Mouse (Mus musculus): ENCODE results near the gene Wfdc1. TPM values are rescaled to one million over a fixed set of nuclear protein-coding genes. Genes with fewer than 3 reads are reported as not detected.

Wfdc1 gene
- polyA plus RNA-seq, 1 experiment from 2014 or later, result 1.7 TPM

DNA sequence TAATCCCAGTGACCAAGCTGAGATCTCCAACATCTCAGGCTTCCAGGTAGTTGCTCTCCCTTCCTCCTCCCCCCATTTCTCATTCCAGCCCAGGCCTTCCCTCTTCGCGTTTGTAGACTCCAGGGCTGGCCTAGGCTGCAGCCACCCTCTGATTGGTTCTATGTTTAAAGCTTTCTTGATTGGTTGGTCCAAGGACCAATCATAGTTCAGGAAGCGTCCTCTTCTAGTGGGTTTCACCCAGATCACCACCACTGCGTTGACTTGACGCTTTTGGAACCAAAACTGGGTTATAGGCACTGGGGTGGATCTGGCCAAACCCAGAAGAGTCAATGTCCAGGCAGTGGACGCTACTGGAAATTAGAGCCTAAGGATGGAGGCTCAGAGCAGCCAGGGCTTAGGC, 56.2 kb downstream of the Wfdc1 start:
- Histone ChIP-seq H3K4me1 (no peaks in the 10 kb centered on the region), H3K36me3 (ENCODE audit: poor library complexity, severe bottlenecking) (no peaks in the 10 kb centered on the region), H3K27me3 (peaks cover 3% of the 10 kb centered on the region; the same call in 1 of the 2 replicates), H3K4me2 (no peak overlapping the region), H3K27ac (no peak overlapping the region), H3K9me3 (replicated peaks) (no peaks in the 10 kb centered on the region), H3K4me3 (no peak overlapping the region), H3K9ac (no peak overlapping the region)
- no peak for ATAC-seq
- 61% methylated on average over 6 of the region's 6 CpGs for WGBS

DNA sequence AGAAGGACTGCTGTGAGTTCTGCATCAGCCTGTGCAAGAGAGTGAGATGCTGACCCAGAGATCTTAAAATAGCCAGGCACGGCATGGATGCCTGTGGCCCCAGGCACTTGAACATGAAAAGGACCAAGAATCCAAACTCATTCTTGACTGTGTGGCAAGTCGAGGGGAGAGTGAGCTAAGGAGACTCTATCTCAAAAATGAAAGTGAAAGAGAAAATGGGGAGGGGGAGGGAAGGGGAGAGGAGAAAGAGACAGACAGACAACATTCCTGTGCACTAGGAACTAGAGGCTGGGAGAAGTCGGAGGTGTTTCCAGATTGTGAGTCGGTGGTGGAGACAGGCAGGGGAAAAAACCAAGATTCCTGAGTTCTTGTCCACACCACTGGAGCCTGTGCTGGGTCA, 57.5 kb downstream of the Wfdc1 start:
- no peak for ATAC-seq
- Histone ChIP-seq H3K4me2 (no peak overlapping the region), H3K4me1 (no peaks in the 10 kb centered on the region), H3K27ac (no peak overlapping the region), H3K9me3 (replicated peaks) (no peaks in the 10 kb centered on the region), H3K27me3 (peaks cover 3% of the 10 kb centered on the region; the same call in 1 of the 2 replicates), H3K9ac (no peak overlapping the region), H3K36me3 (ENCODE audit: poor library complexity, severe bottlenecking) (no peaks in the 10 kb centered on the region), H3K4me3 (no peak overlapping the region)
- WGBS, result 70% methylated on average over 4 of the region's 4 CpGs

DNA sequence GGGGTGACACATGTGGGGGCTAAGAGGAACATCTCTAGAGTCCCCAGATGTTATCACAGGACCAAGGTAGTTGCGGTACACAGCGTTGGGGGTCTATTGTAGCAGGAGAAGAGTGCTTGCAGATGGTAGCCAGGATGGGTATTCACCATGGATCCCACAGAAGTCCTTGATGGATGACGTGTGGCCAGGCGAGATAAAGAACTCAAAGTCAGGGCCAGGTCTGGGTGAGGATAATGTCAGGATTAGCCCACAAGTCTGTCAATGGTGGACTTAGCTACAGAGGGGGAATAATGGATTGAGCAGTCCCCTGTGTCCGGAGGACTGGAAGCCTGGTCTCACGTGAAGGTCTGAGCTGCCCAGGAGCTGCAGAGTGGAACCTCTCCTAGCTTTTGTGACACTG, 58.4 kb downstream of the Wfdc1 start:
- no peaks in the 10 kb centered on the region for H3K9me3 ChIP-seq (replicated peaks)
- H3K27me3 ChIP-seq, result peaks cover 3% of the 10 kb centered on the region; the same call in 1 of the 2 replicates
- no peak overlapping the region for H3K4me3 ChIP-seq
- no peaks in the 10 kb centered on the region for H3K4me1 ChIP-seq
- H3K36me3 ChIP-seq (ENCODE audit: poor library complexity, severe bottlenecking), result no peaks in the 10 kb centered on the region
- no peak overlapping the region for H3K9ac ChIP-seq
- H3K4me2 ChIP-seq, result no peak overlapping the region
- H3K27ac ChIP-seq, result no peak overlapping the region
- ATAC-seq, result no peak
- WGBS, result 85% methylated on average over 6 of the region's 6 CpGs

DNA sequence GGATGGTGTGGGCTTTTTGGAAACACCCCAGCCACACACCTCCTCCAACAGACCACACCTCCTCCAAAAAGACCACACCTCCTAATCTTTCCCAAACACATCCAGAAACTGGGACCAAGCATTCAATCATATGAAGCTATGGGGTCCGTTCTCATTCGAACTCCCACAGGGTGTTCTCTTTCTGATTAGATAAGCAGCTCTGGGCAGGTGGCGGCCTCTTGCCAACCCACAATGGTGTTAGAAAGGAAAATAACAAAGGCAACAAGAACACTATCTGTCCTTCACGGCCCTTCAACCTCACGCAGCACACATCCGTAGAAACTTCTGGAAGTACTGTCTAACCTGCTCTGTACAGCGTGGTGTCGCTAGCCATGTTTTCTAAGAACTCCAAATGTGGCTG, 60.9 kb downstream of the Wfdc1 start:
- H3K27ac ChIP-seq, result no peak overlapping the region
- no peak for ATAC-seq
- 90% methylated on average over 8 of the region's 8 CpGs for WGBS

DNA sequence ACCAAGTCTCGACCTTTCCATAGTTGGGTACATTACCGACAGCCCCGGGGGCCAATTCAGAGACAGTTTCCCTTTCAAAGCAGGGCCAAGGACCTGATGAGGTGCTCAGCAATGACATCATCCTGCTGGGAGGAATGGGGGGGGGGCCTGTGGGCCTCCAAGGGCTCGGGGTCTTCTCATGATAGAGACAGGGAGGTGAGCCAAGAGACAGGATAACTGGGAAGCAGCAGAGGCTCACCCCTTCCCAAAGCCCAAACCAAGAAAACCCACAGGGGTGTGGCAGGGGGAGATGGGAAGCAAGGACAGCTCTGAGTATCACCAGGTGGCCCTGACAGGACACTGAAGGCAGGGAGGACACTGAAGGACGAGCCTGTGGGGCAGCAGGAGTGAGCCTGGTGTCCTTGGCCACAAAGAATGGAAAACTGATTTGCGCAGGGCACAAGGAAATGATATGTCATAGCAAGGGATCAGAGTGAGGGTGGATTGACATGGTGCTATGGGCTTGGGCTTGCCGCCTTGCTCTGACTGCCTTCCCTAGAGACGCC, 62.3 kb downstream of the Wfdc1 start:
- WGBS, result 87% methylated on average over 8 of the region's 8 CpGs

More for the DNA sequence above, 60.9 kb downstream of the Wfdc1 start:
- Histone ChIP-seq H3K4me2 (no peak overlapping the region), H3K9me3 (replicated peaks) (no peaks in the 10 kb centered on the region), H3K4me1 (no peaks in the 10 kb centered on the region), H3K9ac (no peak overlapping the region), H3K4me3 (no peak overlapping the region), H3K27me3 (no peaks in the 10 kb centered on the region; the same call in 1 of the 2 replicates), H3K36me3 (ENCODE audit: poor library complexity, severe bottlenecking) (no peaks in the 10 kb centered on the region)

DNA sequence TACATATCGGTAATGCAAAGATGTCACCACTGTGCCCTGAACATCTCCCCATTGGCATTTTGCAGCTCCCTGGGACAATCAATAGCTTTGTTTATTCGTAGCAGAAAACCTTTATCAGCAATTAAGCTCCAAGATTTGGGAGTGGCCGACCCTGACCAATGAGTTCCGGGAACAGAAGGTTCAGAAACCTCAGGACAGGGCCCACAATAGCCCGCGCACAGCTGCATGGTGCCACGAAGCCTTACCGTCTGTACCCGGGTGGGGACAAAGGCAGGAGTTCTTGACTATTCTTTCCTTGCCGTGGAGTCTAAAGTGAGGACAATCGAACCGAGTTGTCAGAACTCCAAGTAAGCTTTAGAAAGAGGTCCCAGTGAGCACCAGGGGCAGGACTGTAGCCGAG, 65.9 kb downstream of the Wfdc1 start:
- WGBS, result 73% methylated on average over 13 of the region's 13 CpGs
- ATAC-seq, result no peak
- H3K27me3 ChIP-seq, result no peaks in the 10 kb centered on the region

More for the DNA sequence above, 62.3 kb downstream of the Wfdc1 start:
- Histone ChIP-seq H3K27ac (no peak overlapping the region), H3K4me1 (no peaks in the 10 kb centered on the region), H3K4me3 (no peak overlapping the region), H3K9ac (no peak overlapping the region), H3K9me3 (replicated peaks) (no peaks in the 10 kb centered on the region), H3K4me2 (no peak overlapping the region), H3K36me3 (ENCODE audit: poor library complexity, severe bottlenecking) (no peaks in the 10 kb centered on the region), H3K27me3 (no peaks in the 10 kb centered on the region; the same call in 1 of the 2 replicates)
- ATAC-seq, result no peak

DNA sequence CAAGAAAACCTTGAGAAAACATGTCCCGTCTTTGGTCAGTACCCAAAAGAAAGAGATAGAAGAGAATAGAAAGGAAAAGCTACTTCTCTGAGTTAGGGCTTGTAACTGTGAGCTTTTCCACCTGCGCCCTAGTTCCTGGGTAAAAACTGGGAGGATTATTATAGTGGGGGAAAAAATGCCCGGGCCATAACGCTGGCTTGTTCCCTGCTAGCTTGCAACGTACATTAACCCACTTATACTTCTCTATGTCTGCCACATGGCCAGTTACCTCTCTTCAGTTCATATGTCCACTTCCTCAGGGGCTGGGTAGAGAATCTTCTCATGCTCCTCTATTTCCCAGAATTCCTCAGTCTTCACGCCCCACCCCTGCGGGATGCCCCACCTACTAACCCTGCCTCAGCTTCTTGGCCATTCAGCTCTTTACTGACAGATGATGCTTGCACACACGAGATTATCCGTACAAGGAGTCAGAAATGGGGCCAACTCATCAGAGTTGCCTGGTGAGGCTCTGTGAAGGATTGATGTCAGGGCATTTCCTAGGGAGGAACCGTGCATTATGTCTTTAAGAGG, 70.3 kb downstream of the Wfdc1 start:
- Histone ChIP-seq H3K27me3 (no peaks in the 10 kb centered on the region), H3K36me3 (ENCODE audit: poor library complexity, severe bottlenecking) (no peaks in the 10 kb centered on the region), H3K4me3 (no peak overlapping the region), H3K4me1 (no peaks in the 10 kb centered on the region), H3K9me3 (replicated peaks) (no peaks in the 10 kb centered on the region), H3K4me2 (no peak overlapping the region), H3K27ac (no peak overlapping the region), H3K9ac (no peak overlapping the region)
- no peak for ATAC-seq
- 89% methylated on average over 10 of the region's 10 CpGs for WGBS

More for the DNA sequence above, 65.9 kb downstream of the Wfdc1 start:
- H3K4me2 ChIP-seq, result no peak overlapping the region
- no peak overlapping the region for H3K27ac ChIP-seq
- H3K36me3 ChIP-seq (ENCODE audit: poor library complexity, severe bottlenecking), result no peaks in the 10 kb centered on the region
- H3K4me3 ChIP-seq, result no peak overlapping the region
- H3K4me1 ChIP-seq, result no peaks in the 10 kb centered on the region
- no peak overlapping the region for H3K9ac ChIP-seq
- H3K9me3 ChIP-seq (replicated peaks), result no peaks in the 10 kb centered on the region

DNA sequence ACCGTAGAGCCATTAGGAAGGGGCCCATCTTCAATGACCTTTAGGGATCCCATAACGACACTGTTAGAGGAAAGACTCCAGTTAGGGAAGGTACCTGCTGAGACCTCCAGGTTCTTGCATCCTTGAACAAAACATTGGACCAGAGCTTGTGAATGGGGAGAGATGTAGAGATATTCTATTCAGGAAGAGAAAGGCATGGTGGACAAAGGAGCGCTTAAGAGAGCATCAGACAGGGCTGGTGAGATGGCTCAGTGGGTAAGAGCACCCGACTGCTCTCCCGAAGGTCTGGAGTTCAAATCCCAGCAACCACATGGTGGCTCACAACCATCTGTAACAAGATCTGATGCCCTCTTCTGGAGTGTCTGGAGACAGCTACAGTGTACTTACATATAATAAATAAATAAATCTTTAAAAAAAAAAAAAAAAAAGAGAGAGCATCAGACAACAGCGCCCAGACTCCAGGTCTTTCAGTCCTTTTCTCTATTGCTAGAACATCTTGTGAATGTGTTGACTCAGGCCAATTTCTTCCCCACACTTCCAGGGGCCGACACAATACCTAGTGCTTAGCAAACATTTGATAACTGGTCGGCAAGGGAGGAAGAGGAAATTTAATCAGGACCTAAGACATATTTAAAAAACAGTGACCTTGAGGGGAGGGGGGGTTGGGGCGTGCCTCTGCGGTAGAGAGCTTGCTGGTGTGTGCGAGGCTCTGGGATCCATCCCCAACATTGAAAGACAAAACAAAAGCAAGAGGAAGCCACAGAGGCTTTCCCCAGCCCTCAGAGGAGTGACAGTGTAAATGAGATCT, 71.1 kb downstream of the Wfdc1 start:
- ATAC-seq, result no peak
- no peaks in the 10 kb centered on the region for H3K9me3 ChIP-seq (replicated peaks)
- no peaks in the 10 kb centered on the region for H3K4me1 ChIP-seq
- WGBS, result 85% methylated on average over 11 of the region's 11 CpGs
- no peaks in the 10 kb centered on the region for H3K27me3 ChIP-seq
- no peak overlapping the region for H3K27ac ChIP-seq
- H3K4me3 ChIP-seq, result no peak overlapping the region
- H3K36me3 ChIP-seq (ENCODE audit: poor library complexity, severe bottlenecking), result no peaks in the 10 kb centered on the region
- H3K4me2 ChIP-seq, result no peak overlapping the region
- H3K9ac ChIP-seq, result no peak overlapping the region

Other genes starting within 250 kb of the Wfdc1 start
- gene Osgin1, start 232.2 kb upstream of the Wfdc1 start, polyA plus RNA-seq (2015; fragmentation: Nextera tagmentation; extraction: Ambion mirVana), result 0.14 and 0.37 TPM in 2 replicates
- gene Necab2, start 219.6 kb upstream of the Wfdc1 start, polyA plus RNA-seq (2015; fragmentation: Nextera tagmentation; extraction: Ambion mirVana), result 13.3 and 15.3 TPM in 2 replicates
- gene Slc38a8, start 164.7 kb upstream of the Wfdc1 start, polyA plus RNA-seq (2015; fragmentation: Nextera tagmentation; extraction: Ambion mirVana), result not detected in 2 replicates
- 67.2 and 70.5 TPM in 2 replicates for gene Mbtps1, start 107.6 kb upstream of the Wfdc1 start, polyA plus RNA-seq (2015; fragmentation: Nextera tagmentation; extraction: Ambion mirVana)
- 109 and 130 TPM in 2 replicates for gene Hsdl1, start 91.2 kb upstream of the Wfdc1 start, polyA plus RNA-seq (2015; fragmentation: Nextera tagmentation; extraction: Ambion mirVana)
- gene Dnaaf1, start 91.1 kb upstream of the Wfdc1 start, polyA plus RNA-seq (2015; fragmentation: Nextera tagmentation; extraction: Ambion mirVana), result 0.19 and 0.62 TPM in 2 replicates
- gene Taf1c, start 61.1 kb upstream of the Wfdc1 start, polyA plus RNA-seq (2015; fragmentation: Nextera tagmentation; extraction: Ambion mirVana), result 15.2 and 16.8 TPM in 2 replicates
- gene Adad2, start 53.6 kb upstream of the Wfdc1 start, polyA plus RNA-seq (2015; fragmentation: Nextera tagmentation; extraction: Ambion mirVana), result not detected in 2 replicates
- gene Kcng4, start 30.7 kb upstream of the Wfdc1 start, polyA plus RNA-seq (2015; fragmentation: Nextera tagmentation; extraction: Ambion mirVana), result 0.17 TPM in 1 of 2 replicates, not detected in the other
- not detected in 2 replicates for gene Atp2c2, start 33.6 kb downstream of the Wfdc1 start, polyA plus RNA-seq (2015; fragmentation: Nextera tagmentation; extraction: Ambion mirVana)
- gene Tldc1, start 112.1 kb downstream of the Wfdc1 start, polyA plus RNA-seq (2015; fragmentation: Nextera tagmentation; extraction: Ambion mirVana), result 11.6 and 14.4 TPM in 2 replicates
- 92.3 and 99.6 TPM in 2 replicates for gene Cotl1, start 174.2 kb downstream of the Wfdc1 start, polyA plus RNA-seq (2015; fragmentation: Nextera tagmentation; extraction: Ambion mirVana)
- gene Klhl36, start 195.9 kb downstream of the Wfdc1 start, polyA plus RNA-seq (2015; fragmentation: Nextera tagmentation; extraction: Ambion mirVana), result 10.8 and 12.6 TPM in 2 replicates
- gene Usp10, start 244.0 kb downstream of the Wfdc1 start, polyA plus RNA-seq (2015; fragmentation: Nextera tagmentation; extraction: Ambion mirVana), result 133 and 161 TPM in 2 replicates
- 5.6 and 13.1 TPM in 2 replicates for gene Gm20388, start 244.5 kb downstream of the Wfdc1 start, polyA plus RNA-seq (2015; fragmentation: Nextera tagmentation; extraction: Ambion mirVana)